Mouse (Mus musculus) limb, embryonic 11.5 days (tissue): ENCODE results near the gene Zfp969. TPM values are rescaled to one million over a fixed set of nuclear protein-coding genes. Genes with fewer than 3 reads are reported as not detected.
"Not testable (repeated sequence)": the region's sequence is repeated elsewhere in the genome, so short reads cannot be mapped to it uniquely, and the experiment has no call there.

Experiments
- ATAC-seq: fragments of 200-750 bp; cut with Nextera tagmentation; 2 replicates; pipeline ENCODE4 v1.8.0; 2017; ENCODE audit warnings: low read depth; ENCODE audit not compliant: insufficient number of reproducible peaks, low FRiP score, low TSS enrichment
- DNase-seq: peaks from one replicate; pipeline ENCODE4 v3.0.0-alpha.2; 2015; ENCODE audit warnings: low spot score
- H3K27ac ChIP-seq: fragments of 300-500 bp; sonication (generic); replicated peaks from 2 replicates; pipeline ENCODE4 v1.5.1; 2014; ENCODE audit warnings: low read depth, mild to moderate bottlenecking, low read length
- H3K27me3 ChIP-seq: fragments of 300-500 bp; sonication (generic); 2 replicates; pipeline ENCODE4 v1.6.1; 2014; ENCODE audit warnings: mild to moderate bottlenecking, low read length, mixed read lengths; ENCODE audit not compliant: control insufficient read depth, insufficient read depth
- H3K36me3 ChIP-seq: fragments of 300-500 bp; sonication (generic); 2 replicates; pipeline ENCODE4 v1.6.1; 2014; ENCODE audit warnings: mild to moderate bottlenecking, low read length, moderate library complexity, mixed read lengths; ENCODE audit not compliant: control insufficient read depth, insufficient read depth
- H3K4me1 ChIP-seq: fragments of 300-500 bp; sonication (generic); 2 replicates; pipeline ENCODE4 v1.6.1; 2014; ENCODE audit warnings: low read length, mixed read lengths; ENCODE audit not compliant: control insufficient read depth, insufficient read depth
- H3K4me2 ChIP-seq: fragments of 300-500 bp; sonication (generic); 2 replicates; pipeline ENCODE4 v1.6.1; 2014; ENCODE audit warnings: low read depth, mild to moderate bottlenecking, moderate library complexity; ENCODE audit not compliant: severe bottlenecking
- H3K4me3 ChIP-seq: fragments of 300-500 bp; sonication (generic); 2 replicates; pipeline ENCODE4 v1.5.1; 2014; ENCODE audit warnings: low read depth, low read length
- H3K9ac ChIP-seq: fragments of 300-500 bp; sonication (generic); 2 replicates; pipeline ENCODE4 v1.6.1; 2014; ENCODE audit warnings: mild to moderate bottlenecking, low read length
- H3K9me3 ChIP-seq: fragments of 300-500 bp; sonication (generic); 2 replicates; pipeline ENCODE4 v1.6.1; 2016; ENCODE audit warnings: low read length; ENCODE audit not compliant: control insufficient read depth
- WGBS: fragments of 180-500 bp; shearing (Covaris S2); extraction: QIAGEN DNeasy Blood & Tissue Kit; methylation state at CpG from one replicate; pipeline ENCODE4 v1.1.7; 2014; 5-methylcytosine and 5-hydroxymethylcytosine counted together
- polyA plus RNA-seq: library from polyadenylated mRNA; unstranded; fragments of >200 nt; fragmentation: Nextera tagmentation; extraction: Ambion mirVana; gene quantifications from 2 replicates; pipeline ENCODE4 v1.2.1, GENCODE M21; 2014

Gene Zfp969
- polyA plus RNA-seq: 8.5 and 9.7 TPM in 2 replicates

GRCm38 (mm10) chr2:175703546-175703945, at the start of gene Zfp969:
Gene Zfp969 (minus strand): TSS chr2:175703646.
- ATAC-seq, H3K9me3 ChIP-seq, H3K27me3 ChIP-seq, DNase-seq, H3K4me3 ChIP-seq, H3K9ac ChIP-seq, H3K4me2 ChIP-seq, H3K36me3 ChIP-seq, H3K27ac ChIP-seq, H3K4me1 ChIP-seq: not testable (repeated sequence)
- no CpG with 5 or more reads among the region's 9 CpGs for WGBS

- H3K4me2 ChIP-seq, H3K9ac ChIP-seq, H3K36me3 ChIP-seq, ATAC-seq, H3K9me3 ChIP-seq, H3K4me3 ChIP-seq, DNase-seq, H3K4me1 ChIP-seq, H3K27me3 ChIP-seq, H3K27ac ChIP-seq: not testable (repeated sequence)
- no CpG with 5 or more reads among the region's 2 CpGs for WGBS
Observed at GRCm38 (mm10) chr2:175741237-175741636, 37.8 kb upstream of the Zfp969 start, which contains the start of gene Gm2007. Gene Gm2007 (plus strand): TSS chr2:175741537.

GRCm38 (mm10) chr2:175643678-175644077, 59.8 kb downstream of the Zfp969 start, which contains the start of gene Gm11007:
Gene Gm11007 (plus strand): TSS chr2:175643978.
- not testable (repeated sequence) for DNase-seq, H3K4me3 ChIP-seq, H3K27me3 ChIP-seq, H3K4me2 ChIP-seq, ATAC-seq, H3K9ac ChIP-seq, H3K4me1 ChIP-seq, H3K9me3 ChIP-seq, H3K36me3 ChIP-seq, H3K27ac ChIP-seq
- WGBS: no CpG with 5 or more reads among the region's 2 CpGs

Other genes with a start within 250 kb of the Zfp969 start
- 6.8 and 8.1 TPM in 2 replicates for gene Zfp965, start 233.7 kb downstream of the Zfp969 start, polyA plus RNA-seq
- not detected in 2 replicates for gene Gm11007, start 59.7 kb downstream of the Zfp969 start, polyA plus RNA-seq
- gene Gm2007, start 37.9 kb upstream of the Zfp969 start, polyA plus RNA-seq: not detected in 2 replicates
- 1.3 and 1.6 TPM in 2 replicates for gene Gm14288, start 97.4 kb upstream of the Zfp969 start, polyA plus RNA-seq
- gene Gm6710, start 165.6 kb upstream of the Zfp969 start, polyA plus RNA-seq: 21.4 and 24.8 TPM in 2 replicates
- 5.7 and 6.1 TPM in 2 replicates for gene Zfp966, start 227.5 kb upstream of the Zfp969 start, polyA plus RNA-seq